Mouse (Mus musculus) adrenal gland, postnatal 4 days (tissue): ENCODE data around the gene Disp1. TPM values are rescaled to one million over a fixed set of nuclear protein-coding genes. Genes with fewer than 3 reads are reported as not detected.

Experiments used
- DNase-seq, 2 experiments: peaks; one replicate each; pipeline ENCODE4 v3.0.0; 2021 to 2022; ENCODE audit warnings: low spot score in 2 of 2, mixed read lengths in 2 of 2
- microRNA-seq: library from miRNA; unstranded; fragments of <30 nt; microRNA quantifications from one replicate; pipeline ENCODE4 v1.2.0, GENCODE M21; 2021
- total RNA-seq, 2 experiments: library from RNA; stranded (reverse); gene quantifications; 2 replicates each; pipeline ENCODE4 v1.2.3; 2021

Disp1 gene
- total RNA-seq, 2 experiments from 2014 or later, result 18.7 to 21.7 TPM

GRCm38 (mm10) chr1:183047191-183047912 is 174.0 kb downstream of the Disp1 start:
- no peak for DNase-seq

- DNase-seq, result no peak
Observed at GRCm38 (mm10) chr1:183046081-183046480, 175.2 kb downstream of the Disp1 start.

DNA sequence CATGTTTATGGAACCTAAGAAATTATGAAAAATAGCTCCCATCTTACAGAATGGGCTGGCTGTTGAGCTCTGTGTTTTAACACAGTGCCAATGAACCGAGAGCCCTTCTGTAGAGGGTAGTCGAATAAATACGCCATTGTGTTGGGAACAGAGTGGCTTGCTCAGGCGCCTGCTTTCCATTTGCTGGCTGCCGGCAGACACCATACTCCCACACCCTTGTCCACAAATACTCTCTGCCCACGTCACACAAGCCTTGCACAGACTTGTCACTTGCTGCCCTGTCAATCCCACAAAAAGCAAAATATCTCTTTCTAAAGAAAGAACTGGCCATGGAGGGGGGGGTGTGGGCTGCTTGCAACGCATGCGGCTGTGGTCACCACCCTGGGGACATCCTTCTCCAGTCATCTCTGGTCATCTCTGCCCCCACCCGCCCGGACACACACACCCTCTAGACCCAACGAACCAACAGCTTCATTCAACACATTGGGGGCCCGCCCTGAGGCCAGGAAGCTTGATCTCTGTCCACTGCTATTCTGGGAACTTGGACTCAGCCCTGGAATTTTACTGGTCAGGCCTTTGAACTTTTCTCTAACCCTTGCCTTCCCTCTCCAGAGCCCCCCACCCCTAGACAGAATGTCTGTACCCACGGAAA is 178.0 kb downstream of the Disp1 start:
- DNase-seq, result no peak

DNA sequence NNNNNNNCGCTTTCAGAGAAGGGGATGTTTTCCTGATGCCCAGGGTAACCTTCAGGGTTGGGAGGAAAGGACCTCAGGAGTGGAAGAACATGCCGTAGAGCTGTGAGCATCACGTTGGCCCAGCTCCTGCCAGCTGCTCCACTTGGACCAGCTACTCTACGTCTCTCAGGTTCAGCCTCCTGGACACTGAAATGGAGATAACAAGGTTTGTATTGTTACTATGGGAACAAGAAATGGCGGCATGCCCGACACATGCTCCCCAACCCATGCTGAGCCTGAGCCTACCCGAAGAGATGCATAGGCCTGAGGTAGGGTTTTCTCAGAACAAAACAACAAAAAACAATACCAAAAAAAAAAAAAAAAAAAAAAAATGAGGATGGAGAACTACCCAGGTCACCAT is 179.6 kb downstream of the Disp1 start:
- DNase-seq, result no peak

GRCm38 (mm10) chr1:183040847-183041382 is 180.4 kb downstream of the Disp1 start:
- no peak for DNase-seq

- DNase-seq, result no peak
Observed at GRCm38 (mm10) chr1:183039881-183040708, 181.2 kb downstream of the Disp1 start.

GRCm38 (mm10) chr1:183039404-183039803 is 181.9 kb downstream of the Disp1 start:
- no peak for DNase-seq

Small RNA genes lying within 50 kb of the gene (microRNA-seq; reads per million reads assigned to microRNA genes)
- not detected for gene Gm24975

Other genes starting within 250 kb of the Disp1 start
- 10 to 100 TPM; 56.9 to 57.2 TPM for gene Aida, start 75.1 kb upstream of the Disp1 start, total RNA-seq
- 10 to 100 TPM; 57.6 to 66.0 TPM for gene Brox, start 75.7 kb upstream of the Disp1 start, total RNA-seq
- gene Mia3, start 148.0 kb upstream of the Disp1 start, total RNA-seq, result 100 to 1,000 TPM; 168 to 179 TPM
- gene Taf1a, start 167.5 kb upstream of the Disp1 start, total RNA-seq, result 10 to 100 TPM; 15.9 to 16.6 TPM
- under 1 TPM in 1 of 2 experiments, not detected in 1; 0.73 TPM for gene Hhipl2, start 196.7 kb upstream of the Disp1 start, total RNA-seq